Mouse (Mus musculus) common myeloid progenitor, adult 5-6 weeks (primary cell): ENCODE measurements around the gene Taf9. TPM values are rescaled to one million over a fixed set of nuclear protein-coding genes. Genes with fewer than 3 reads are reported as not detected.

Experiments
- ATAC-seq: replicated peaks from 2 replicates; pipeline ENCODE4 v1.8.0; 2016; ENCODE audit warnings: low read depth, mild to moderate bottlenecking, moderate TSS enrichment, inconsistent platforms; ENCODE audit not compliant: poor library complexity, severe bottlenecking
- total RNA-seq: library from RNA; stranded (forward); fragments of 200-1000, 187-1606 nt; gene quantifications from 2 replicates; pipeline ENCODE4 v1.2.3, GENCODE M21; 2017

Taf9 gene
- 25.9 and 47.9 TPM in 2 replicates for total RNA-seq

- peak; percentile 7; the same call in 1 of the 2 replicates for ATAC-seq
These were observed at the start of gene Taf9 for GRCm38 (mm10) chr13:100651439-100652186. TSS of gene Taf9 (plus strand) at chr13:100651579.

GRCm38 (mm10) chr13:100602239-100602902 is 49.0 kb upstream of the Taf9 start:
- ATAC-seq: peak; percentile 72

GRCm38 (mm10) chr13:100603031-100603737 is 48.2 kb upstream of the Taf9 start:
- ATAC-seq: no peak

- ATAC-seq: no peak
These were observed 47.7 kb upstream of the Taf9 start for GRCm38 (mm10) chr13:100603738-100604095.

GRCm38 (mm10) chr13:100605845-100606244 is 45.5 kb upstream of the Taf9 start:
- ATAC-seq: no peak

GRCm38 (mm10) chr13:100607756-100608155 is 43.6 kb upstream of the Taf9 start:
- ATAC-seq: no peak

- ATAC-seq: no peak
These were observed 40.1 kb upstream of the Taf9 start for GRCm38 (mm10) chr13:100611266-100611665.

- ATAC-seq: no peak
These were observed 39.1 kb upstream of the Taf9 start for GRCm38 (mm10) chr13:100612251-100612650.

GRCm38 (mm10) chr13:100612903-100613302 is 38.5 kb upstream of the Taf9 start:
- no peak for ATAC-seq

GRCm38 (mm10) chr13:100616181-100617087 is 34.9 kb upstream of the Taf9 start, which contains the start of gene Marveld2:
TSS of gene Marveld2 (minus strand) at chr13:100616971.
- peak; percentile 76 for ATAC-seq

- ATAC-seq: no peak
These were observed 33.8 kb upstream of the Taf9 start for GRCm38 (mm10) chr13:100617583-100617982.

GRCm38 (mm10) chr13:100622241-100622640 is 29.1 kb upstream of the Taf9 start:
- ATAC-seq: no peak

GRCm38 (mm10) chr13:100634106-100634691 is 17.2 kb upstream of the Taf9 start:
- ATAC-seq: peak; percentile 99

- ATAC-seq: peak; percentile 76
These were observed 8.7 kb upstream of the Taf9 start for GRCm38 (mm10) chr13:100642471-100643209.

- ATAC-seq: no peak
These were observed 3.2 kb upstream of the Taf9 start for GRCm38 (mm10) chr13:100648223-100648622.

- ATAC-seq: peak; percentile 95
These were observed 585 bp upstream of the Taf9 start, which contains the start of the genes Ak6 and Rad17 for GRCm38 (mm10) chr13:100650550-100651438. TSS of gene Ak6 (plus strand) at chr13:100650979. TSS of gene Rad17 (minus strand) at chr13:100651051.

GRCm38 (mm10) chr13:100658091-100658490 is 6.7 kb downstream of the Taf9 start:
- ATAC-seq: no peak
